Mouse (Mus musculus): ENCODE measurements around the gene Cpvl.

The Cpvl gene

GRCm38 (mm10) chr6:53881623-53882022, 96.8 kb downstream of the Cpvl start:
- DNase-seq = no peak

DNA sequence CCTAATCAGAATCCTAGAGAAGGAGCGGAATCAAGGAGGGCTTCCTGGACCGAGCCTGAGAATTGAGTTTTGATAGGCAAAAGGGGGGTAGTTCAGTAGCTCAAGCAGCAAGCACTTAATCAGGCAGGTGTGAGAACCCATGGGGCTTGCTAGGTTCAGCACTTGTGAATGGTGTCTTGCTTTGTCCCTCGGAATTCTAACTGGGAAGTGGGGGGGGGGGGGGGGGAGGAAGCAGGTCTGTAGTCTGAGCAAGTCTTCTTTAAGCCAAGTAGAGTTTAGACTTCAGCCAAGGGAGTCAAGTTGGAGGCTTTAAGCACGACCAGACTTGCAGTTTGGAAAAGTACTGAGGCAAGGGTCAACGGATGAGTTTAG, 97.2 kb downstream of the Cpvl start:
- DNase-seq = no peak

DNA sequence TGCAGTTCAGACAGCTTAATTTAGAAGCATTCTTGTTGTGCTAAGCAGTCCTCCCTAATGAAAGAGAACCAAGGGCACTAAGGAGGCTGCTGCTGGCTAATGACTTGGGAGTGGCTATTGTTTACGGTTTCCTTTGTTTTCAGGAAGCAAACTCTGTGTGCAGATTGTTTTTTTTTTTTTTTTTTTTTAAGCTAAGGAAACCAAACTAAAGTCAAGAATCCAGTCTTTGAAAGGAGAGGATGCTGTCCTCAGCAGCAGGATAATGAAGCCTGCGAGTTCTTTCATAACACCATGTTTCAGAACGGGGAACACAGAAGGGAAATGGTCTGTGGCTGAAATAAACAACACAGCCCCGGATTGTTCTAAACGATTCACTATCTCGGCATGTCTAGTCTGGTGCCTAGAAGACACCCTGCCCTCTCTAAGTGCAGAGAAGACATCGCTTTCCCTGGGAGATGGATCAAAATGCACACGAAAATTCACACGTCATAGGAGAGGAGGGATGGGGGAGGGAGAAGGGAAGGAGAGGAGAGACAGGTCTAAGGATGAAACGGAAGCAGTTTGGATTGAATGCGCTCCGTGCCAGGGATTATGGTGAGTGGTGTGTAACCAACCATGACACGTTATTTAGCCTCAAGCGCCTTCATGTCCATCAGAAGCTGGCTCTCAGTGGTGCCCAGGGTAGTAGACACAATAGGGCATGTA, 97.8 kb downstream of the Cpvl start:
- peak; percentile 21 for DNase-seq

DNA sequence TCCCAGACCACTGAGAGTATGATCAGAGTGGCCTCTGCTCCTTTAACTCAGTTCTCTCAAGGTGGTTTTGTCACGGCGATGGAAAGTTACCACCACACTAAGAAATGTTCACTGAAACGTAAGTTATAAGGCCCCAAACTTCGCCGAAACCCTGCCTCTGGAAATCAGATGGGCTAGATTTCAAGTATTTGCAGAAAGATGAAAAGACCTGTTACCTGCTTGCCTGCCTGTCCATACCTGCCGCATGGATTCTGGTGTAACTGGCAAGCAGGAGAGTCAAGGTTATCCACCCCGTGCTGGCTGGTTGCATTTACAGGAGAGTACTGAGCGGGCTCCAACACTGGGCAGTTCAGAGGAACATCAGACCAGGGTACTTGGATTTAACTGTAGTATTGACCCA, 98.9 kb downstream of the Cpvl start:
- DNase-seq = no peak

GRCm38 (mm10) chr6:53874881-53875429, 103.5 kb downstream of the Cpvl start:
- no peak for DNase-seq

DNA sequence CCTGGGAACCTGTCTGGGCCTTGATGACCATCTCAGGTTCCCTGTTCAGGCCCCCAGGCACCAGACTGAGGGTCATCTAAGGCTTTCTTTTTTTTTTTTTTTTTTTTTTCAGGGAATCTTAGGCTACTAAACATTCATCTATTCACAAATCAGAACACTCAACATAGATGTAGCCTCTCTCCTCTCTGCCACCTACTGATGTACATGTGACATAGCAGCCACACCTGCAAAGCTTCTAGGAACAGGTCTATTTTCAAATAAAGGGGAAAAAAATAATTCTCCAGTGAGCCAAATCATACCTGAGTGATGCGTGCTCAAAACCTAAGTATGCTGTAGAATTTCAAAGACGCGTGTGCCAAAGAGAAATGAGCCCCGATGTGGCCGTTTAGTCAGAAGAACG, 106.6 kb downstream of the Cpvl start:
- DNase-seq = no peak

- DNase-seq = no peak
These were observed 115.5 kb downstream of the Cpvl start for GRCm38 (mm10) chr6:53863011-53863410.

GRCm38 (mm10) chr6:53859106-53859505, 119.4 kb downstream of the Cpvl start:
- no peak for DNase-seq

GRCm38 (mm10) chr6:53857822-53858221, 120.6 kb downstream of the Cpvl start:
- no peak for DNase-seq

- no peak for DNase-seq
These were observed 121.7 kb downstream of the Cpvl start for GRCm38 (mm10) chr6:53856775-53857174.

- no peak for DNase-seq
These were observed 123.3 kb downstream of the Cpvl start for GRCm38 (mm10) chr6:53854971-53855856.

DNA sequence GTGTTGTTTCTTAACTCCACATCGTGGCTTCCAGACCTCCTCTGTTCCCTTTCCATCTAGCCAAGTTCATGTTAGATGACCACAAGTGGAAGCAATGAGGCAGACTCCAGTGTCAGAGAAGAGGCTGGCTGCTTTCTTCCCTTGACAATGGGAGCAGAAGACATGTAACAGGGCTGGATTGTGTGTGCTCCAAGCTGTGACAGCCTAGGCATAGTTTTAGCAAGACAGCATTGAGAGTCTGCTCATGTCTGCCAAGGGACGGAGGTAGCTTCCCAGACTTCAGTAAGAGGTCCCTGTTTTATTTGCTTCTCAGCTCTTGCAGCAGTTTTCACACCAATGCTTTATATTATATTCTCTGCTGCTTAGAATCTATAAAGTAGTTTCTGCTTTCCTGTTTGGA, 124.2 kb downstream of the Cpvl start:
- no peak for DNase-seq

GRCm38 (mm10) chr6:53853546-53853945, 124.9 kb downstream of the Cpvl start:
- DNase-seq = no peak

DNA sequence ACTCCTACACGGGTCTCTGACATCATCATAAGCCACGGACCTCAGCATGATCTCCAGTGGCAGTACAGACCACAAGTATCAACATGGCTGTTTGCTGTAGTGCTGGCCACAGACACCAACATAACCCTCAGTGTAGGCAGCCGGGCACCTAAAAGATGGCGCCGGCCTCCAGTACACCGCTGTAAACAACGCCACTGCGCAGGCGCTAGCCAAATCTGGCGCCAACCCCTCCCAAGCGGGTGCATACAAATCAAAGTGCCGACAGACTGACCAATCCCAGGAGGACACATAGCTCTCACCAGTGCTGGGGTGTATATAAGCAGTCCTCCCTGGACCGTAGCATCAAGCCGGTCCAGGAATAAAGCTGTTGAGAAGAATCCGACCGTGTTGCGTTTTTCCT, 133.8 kb downstream of the Cpvl start:
- DNase-seq = no peak

DNA sequence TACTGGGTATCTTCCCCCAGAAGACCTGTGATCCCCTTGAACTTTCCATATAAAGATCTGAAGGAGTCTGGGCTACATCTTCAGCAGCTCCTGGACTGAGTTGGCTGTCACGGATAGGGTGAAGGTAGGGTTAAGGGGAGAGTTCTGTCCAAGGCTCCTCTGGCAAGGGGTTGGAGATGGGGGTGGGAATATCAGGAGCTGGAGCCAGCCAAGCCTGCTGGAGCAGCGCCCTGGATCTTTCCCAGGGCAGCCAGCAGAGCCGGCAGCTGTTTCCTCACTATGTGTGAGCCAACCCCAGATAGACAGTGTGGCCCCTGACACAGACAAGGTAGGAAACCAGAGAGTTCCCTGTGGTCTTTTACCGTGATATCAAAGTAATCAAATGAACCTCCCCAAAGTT, 153.3 kb downstream of the Cpvl start:
- no peak for DNase-seq

All from cerebellum, adult 8-10 months (tissue).